Mouse (Mus musculus) skeletal muscle tissue, postnatal 0 days (tissue): ENCODE results near the gene Olfr905. TPM values are rescaled to one million over a fixed set of nuclear protein-coding genes. Genes with fewer than 3 reads are reported as not detected.

Experiments used
- polyA plus RNA-seq: library from polyadenylated mRNA; unstranded; fragments of >200 nt; fragmentation: Nextera tagmentation; extraction: Ambion mirVana; gene quantifications from 2 replicates; pipeline ENCODE4 v1.2.1, GENCODE M21; 2015

Gene Olfr905
- polyA plus RNA-seq, result not detected in 2 replicates

GRCm38 (mm10) chr9:38470807-38471206, at the start of gene Olfr905:
Gene Olfr905 (plus strand): TSS chr9:38471107.

GRCm38 (mm10) chr9:38429155-38429554, 41.8 kb upstream of the Olfr905 start, which contains the start of gene Olfr901:
Gene Olfr901 (plus strand): TSS chr9:38429455.

GRCm38 (mm10) chr9:38447352-38447751, 23.6 kb upstream of the Olfr905 start, which contains the start of gene Olfr902:
Gene Olfr902 (plus strand): TSS chr9:38447652.

GRCm38 (mm10) chr9:38462844-38463243, 8.1 kb upstream of the Olfr905 start, which contains the start of gene Olfr904:
Gene Olfr904 (plus strand): TSS chr9:38463144.

GRCm38 (mm10) chr9:38486785-38487184, 15.9 kb downstream of the Olfr905 start, which contains the start of gene Olfr906:
Gene Olfr906 (plus strand): TSS chr9:38487085.

GRCm38 (mm10) chr9:38495501-38495900, 24.6 kb downstream of the Olfr905 start, which contains the start of gene Olfr907:
Gene Olfr907 (plus strand): TSS chr9:38495801.

GRCm38 (mm10) chr9:38521280-38521679, 50.4 kb downstream of the Olfr905 start, which contains the start of gene Olfr911-ps1:
Gene Olfr911-ps1 (plus strand): TSS chr9:38521580.

Other genes starting within 250 kb of the Olfr905 start
- gene Olfr143, start 218.3 kb upstream of the Olfr905 start, polyA plus RNA-seq, result not detected in 2 replicates
- gene Olfr895, start 203.3 kb upstream of the Olfr905 start, polyA plus RNA-seq, result not detected in 2 replicates
- not detected in 2 replicates for gene Olfr896-ps1, start 180.0 kb upstream of the Olfr905 start, polyA plus RNA-seq
- not detected in 2 replicates for gene Olfr25, start 142.0 kb upstream of the Olfr905 start, polyA plus RNA-seq
- gene Olfr898, start 122.7 kb upstream of the Olfr905 start, polyA plus RNA-seq, result not detected in 2 replicates
- not detected in 2 replicates for gene Olfr250, start 104.2 kb upstream of the Olfr905 start, polyA plus RNA-seq
- not detected in 2 replicates for gene Olfr251, start 94.0 kb upstream of the Olfr905 start, polyA plus RNA-seq
- not detected in 2 replicates for gene Olfr147, start 69.4 kb upstream of the Olfr905 start, polyA plus RNA-seq
- not detected in 2 replicates for gene Olfr901, start 41.7 kb upstream of the Olfr905 start, polyA plus RNA-seq
- not detected in 2 replicates for gene Olfr902, start 23.5 kb upstream of the Olfr905 start, polyA plus RNA-seq
- gene Olfr904, start 8.0 kb upstream of the Olfr905 start, polyA plus RNA-seq, result not detected in 2 replicates
- gene Olfr906, start 16.0 kb downstream of the Olfr905 start, polyA plus RNA-seq, result not detected in 2 replicates
- not detected in 2 replicates for gene Olfr907, start 24.7 kb downstream of the Olfr905 start, polyA plus RNA-seq
- gene Olfr911-ps1, start 50.5 kb downstream of the Olfr905 start, polyA plus RNA-seq, result not detected in 2 replicates
- gene Olfr910, start 66.7 kb downstream of the Olfr905 start, polyA plus RNA-seq, result not detected in 2 replicates
- not detected in 2 replicates for gene Olfr912, start 109.1 kb downstream of the Olfr905 start, polyA plus RNA-seq
- gene Olfr913, start 121.7 kb downstream of the Olfr905 start, polyA plus RNA-seq, result not detected in 2 replicates
- not detected in 2 replicates for gene Olfr914, start 134.0 kb downstream of the Olfr905 start, polyA plus RNA-seq
- not detected in 2 replicates for gene Olfr916, start 188.8 kb downstream of the Olfr905 start, polyA plus RNA-seq
- gene Olfr917, start 194.7 kb downstream of the Olfr905 start, polyA plus RNA-seq, result not detected in 2 replicates
- not detected in 2 replicates for gene Olfr918, start 203.5 kb downstream of the Olfr905 start, polyA plus RNA-seq
- gene Olfr919, start 232.6 kb downstream of the Olfr905 start, polyA plus RNA-seq, result not detected in 2 replicates
- 24.7 and 26.0 TPM in 2 replicates for gene Vwa5a, start 247.2 kb downstream of the Olfr905 start, polyA plus RNA-seq